Mouse (Mus musculus): ENCODE data around the gene Snrnp70. TPM values are rescaled to one million over a fixed set of nuclear protein-coding genes. Genes with fewer than 3 reads are reported as not detected.
A peak's percentile ranks its signal among the peaks of the same experiment; 100 is the strongest.

Snrnp70 gene
- polyA plus RNA-seq, 2 experiments, result 28.8 to 203 TPM

- Histone ChIP-seq H3K4me3 (ENCODE audit: insufficient read depth in 1 of 2, low read depth in 2 of 2, low read length in 2 of 2) (no peak overlapping the region), H3K27me3 (ENCODE audit: control insufficient read depth, insufficient read depth, low read length) (peaks cover 16% of the 10 kb centered on the region), H3K36me3 (replicated peaks; ENCODE audit: control insufficient read depth, insufficient read depth, low read depth) (no peaks in the 10 kb centered on the region), H3K27ac (no peak overlapping the region), H3K9ac (replicated peaks) (no peak overlapping the region), H3K4me1 (replicated peaks; ENCODE audit: control insufficient read depth in 2 of 2, insufficient read depth in 2 of 2, low read length in 1 of 2) (peaks cover 15 to 37% of the 10 kb centered on the region in 2 experiments), H3K4me2 (ENCODE audit: low read depth) (no peak overlapping the region), H3K9me3 (ENCODE audit: control insufficient read depth, low read length) (no peaks in the 10 kb centered on the region)
- no peak for DNase-seq (ENCODE audit: low read depth in 3 of 3, low spot score in 3 of 3)
- ATAC-seq (ENCODE audit: insufficient read depth), result no peak
- TF ChIP-seq EP300 (IDR thresholded peaks at IDR 0.05; ENCODE audit: low read depth) (no peak), CTCF (IDR thresholded peaks at IDR 0.05; ENCODE audit: low read depth) (no peak)
- WGBS (ENCODE audit: insufficient replicate concordance), result 5% methylated on average over 4 of the region's 4 CpGs
Observed at GRCm38 (mm10) chr7:45337469-45337868, 58.1 kb downstream of the Snrnp70 start.

GRCm38 (mm10) chr7:45336319-45336718, 59.2 kb downstream of the Snrnp70 start:
- WGBS (ENCODE audit: insufficient replicate concordance), result 62% methylated on average over 4 of the region's 4 CpGs
- peaks cover 12 to 31% of the 10 kb centered on the region in 2 experiments for H3K4me1 ChIP-seq (replicated peaks; ENCODE audit: control insufficient read depth in 2 of 2, insufficient read depth in 2 of 2, low read length in 1 of 2)
- H3K9ac ChIP-seq (replicated peaks), result no peak overlapping the region
- DNase-seq (ENCODE audit: low read depth in 3 of 3, low spot score in 3 of 3) (no peak), ATAC-seq (ENCODE audit: insufficient read depth) (no peak)
- TF ChIP-seq CTCF (IDR thresholded peaks at IDR 0.05; ENCODE audit: low read depth) (no peak), EP300 (IDR thresholded peaks at IDR 0.05; ENCODE audit: low read depth) (no peak)
- no peaks in the 10 kb centered on the region for H3K36me3 ChIP-seq (replicated peaks; ENCODE audit: control insufficient read depth, insufficient read depth, low read depth)
- H3K9me3 ChIP-seq (ENCODE audit: control insufficient read depth, low read length), result no peaks in the 10 kb centered on the region
- H3K4me3 ChIP-seq (ENCODE audit: insufficient read depth in 1 of 2, low read depth in 2 of 2, low read length in 2 of 2), result no peak overlapping the region
- no peak overlapping the region for H3K27ac ChIP-seq
- peaks cover 18% of the 10 kb centered on the region for H3K27me3 ChIP-seq (ENCODE audit: control insufficient read depth, insufficient read depth, low read length)
- H3K4me2 ChIP-seq (ENCODE audit: low read depth), result no peak overlapping the region

- Histone ChIP-seq H3K27ac (no peak within 1 kb of the TSS), H3K27me3 (ENCODE audit: control insufficient read depth, insufficient read depth, low read length) (peaks cover 16% of the 10 kb centered on the region), H3K36me3 (replicated peaks; ENCODE audit: control insufficient read depth, insufficient read depth, low read depth) (no peaks in the 10 kb centered on the region), H3K4me1 (replicated peaks; ENCODE audit: control insufficient read depth in 2 of 2, insufficient read depth in 2 of 2, low read length in 1 of 2) (peaks cover 0 to 18% of the 10 kb centered on the region in 2 experiments; a peak in 3 of 4 replicates), H3K9ac (replicated peaks) (no peak within 1 kb of the TSS), H3K4me3 (ENCODE audit: insufficient read depth in 1 of 2, low read depth in 2 of 2, low read length in 2 of 2) (no peak within 1 kb of the TSS), H3K4me2 (ENCODE audit: low read depth) (no peak within 1 kb of the TSS), H3K9me3 (ENCODE audit: control insufficient read depth, low read length) (no peaks in the 10 kb centered on the region)
- no peak for ATAC-seq (ENCODE audit: insufficient read depth)
- DNase-seq (ENCODE audit: low read depth in 3 of 3, low spot score in 3 of 3), result no peak
- WGBS (ENCODE audit: insufficient replicate concordance), result 35% methylated on average over 5 of the region's 5 CpGs
- TF ChIP-seq EP300 (IDR thresholded peaks at IDR 0.05; ENCODE audit: low read depth), result no peak
- no peak for TF ChIP-seq CTCF (IDR thresholded peaks at IDR 0.05; ENCODE audit: low read depth)
Observed at GRCm38 (mm10) chr7:45335056-45335455, 60.5 kb downstream of the Snrnp70 start, which contains the start of gene Hrc. Hrc (plus strand) TSS chr7:45335290.

GRCm38 (mm10) chr7:45334605-45335004, 60.9 kb downstream of the Snrnp70 start:
- peaks cover 0 to 15% of the 10 kb centered on the region in 2 experiments; a peak in 3 of 4 replicates for H3K4me1 ChIP-seq (replicated peaks; ENCODE audit: control insufficient read depth in 2 of 2, insufficient read depth in 2 of 2, low read length in 1 of 2)
- DNase-seq (ENCODE audit: low read depth in 3 of 3, low spot score in 3 of 3), result no peak
- H3K9me3 ChIP-seq (ENCODE audit: control insufficient read depth, low read length), result no peaks in the 10 kb centered on the region
- no peak overlapping the region for H3K4me3 ChIP-seq (ENCODE audit: insufficient read depth in 1 of 2, low read depth in 2 of 2, low read length in 2 of 2)
- TF ChIP-seq CTCF (IDR thresholded peaks at IDR 0.05; ENCODE audit: low read depth) (no peak), EP300 (IDR thresholded peaks at IDR 0.05; ENCODE audit: low read depth) (no peak)
- no peak for ATAC-seq (ENCODE audit: insufficient read depth)
- peaks cover 16% of the 10 kb centered on the region for H3K27me3 ChIP-seq (ENCODE audit: control insufficient read depth, insufficient read depth, low read length)
- H3K4me2 ChIP-seq (ENCODE audit: low read depth), result no peak overlapping the region
- 54% methylated on average over 3 of the region's 3 CpGs for WGBS (ENCODE audit: insufficient replicate concordance)
- no peak overlapping the region for H3K9ac ChIP-seq (replicated peaks)
- no peaks in the 10 kb centered on the region for H3K36me3 ChIP-seq (replicated peaks; ENCODE audit: control insufficient read depth, insufficient read depth, low read depth)
- no peak overlapping the region for H3K27ac ChIP-seq

GRCm38 (mm10) chr7:45333431-45333982, 62.0 kb downstream of the Snrnp70 start, which contains the start of gene Trpm4:
Trpm4 (minus strand) TSS chr7:45333780.
- Histone ChIP-seq H3K4me1 (replicated peaks; ENCODE audit: control insufficient read depth in 2 of 2, insufficient read depth in 2 of 2, low read length in 1 of 2) (peaks cover 0 to 11% of the 10 kb centered on the region in 2 experiments; a peak in 2 of 4 replicates), H3K4me2 (ENCODE audit: low read depth) (peak within 1 kb of the TSS; percentile 68), H3K9ac (replicated peaks) (0 out of 2 replicates have a peak within 1 kb of the TSS, but pooled peaks have one; percentile 20), H3K27me3 (ENCODE audit: control insufficient read depth, insufficient read depth, low read length) (peaks cover 16% of the 10 kb centered on the region), H3K4me3 (ENCODE audit: insufficient read depth in 1 of 2, low read depth in 2 of 2, low read length in 2 of 2) (peak within 1 kb of the TSS; percentile 49 to 50), H3K36me3 (replicated peaks; ENCODE audit: control insufficient read depth, insufficient read depth, low read depth) (no peaks in the 10 kb centered on the region), H3K27ac (no peak within 1 kb of the TSS), H3K9me3 (ENCODE audit: control insufficient read depth, low read length) (no peaks in the 10 kb centered on the region)
- TF ChIP-seq EP300 (IDR thresholded peaks at IDR 0.05; ENCODE audit: low read depth) (no peak), CTCF (IDR thresholded peaks at IDR 0.05; ENCODE audit: low read depth) (no peak)
- ATAC-seq (ENCODE audit: insufficient read depth) (no peak), DNase-seq (ENCODE audit: low read depth in 3 of 3, low spot score in 3 of 3) (no peak)
- under 1% methylated on average over 38 of the region's 38 CpGs for WGBS (ENCODE audit: insufficient replicate concordance)

All from liver, embryonic 14.5 days (tissue).